Mouse (Mus musculus): Measurements from ENCODE around the gene Fbrsl1.

GRCm38 (mm10) chr5:110442966-110443590 lies 5.2 kb downstream of the Fbrsl1 start:
- TF ChIP-seq CTCF (IDR thresholded peaks at IDR 0.05; ENCODE audit: control insufficient read depth, insufficient read depth, low read length) = no peak
- no peak for TF ChIP-seq POLR2A (IDR thresholded peaks at IDR 0.05; ENCODE audit: borderline replicate concordance, control insufficient read depth, low read depth, low read length)

All from bone marrow, adult 2 months (tissue).